Mouse (Mus musculus) ES-CJ7 (cell line): ENCODE data around the gene Pcdh15.

Source experiments
- DNase-seq: peaks from one replicate; pipeline ENCODE4 v3.0.0; 2011; ENCODE audit warnings: low read depth, low spot score

The Pcdh15 gene

GRCm38 (mm10) chr10:74270894-74271293 lies 1171.8 kb downstream of the Pcdh15 start:
- DNase-seq = no peak

GRCm38 (mm10) chr10:74304120-74304519 lies 1205.0 kb downstream of the Pcdh15 start:
- DNase-seq = no peak

DNA sequence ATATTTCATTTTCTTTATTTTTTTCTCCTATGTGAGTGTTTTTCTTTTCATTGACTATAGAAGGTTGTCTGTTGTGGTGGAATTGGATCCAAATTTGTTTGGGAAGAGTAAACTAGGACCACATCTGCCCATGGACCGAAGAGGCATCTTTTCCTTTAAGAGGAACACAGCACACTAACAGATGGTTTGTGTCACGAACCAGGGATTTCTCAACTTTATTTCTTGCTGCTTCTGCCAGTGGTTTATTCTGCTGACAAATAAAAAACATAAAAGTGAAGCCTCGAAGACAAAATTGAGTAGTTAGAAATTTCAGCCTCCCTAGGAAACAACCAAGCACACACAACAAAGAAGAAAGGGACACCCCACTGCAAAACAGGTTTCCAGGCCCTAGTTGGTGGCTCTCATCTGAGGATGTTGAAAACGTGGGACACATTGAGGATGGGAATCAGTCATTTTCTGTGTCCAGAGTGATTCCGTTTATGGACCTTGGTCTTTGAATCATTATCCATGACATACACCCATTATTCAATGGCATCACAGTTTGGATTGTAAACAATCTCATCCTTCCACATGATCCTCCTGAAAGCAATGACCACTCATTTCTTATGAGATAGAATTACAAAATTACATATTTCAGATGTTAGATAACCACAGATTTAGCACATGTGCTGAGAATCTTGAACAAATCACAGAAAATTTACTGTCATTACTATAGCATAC lies 1206.5 kb downstream of the Pcdh15 start:
- no peak for DNase-seq

GRCm38 (mm10) chr10:74307035-74307434 lies 1207.9 kb downstream of the Pcdh15 start:
- DNase-seq = no peak

DNA sequence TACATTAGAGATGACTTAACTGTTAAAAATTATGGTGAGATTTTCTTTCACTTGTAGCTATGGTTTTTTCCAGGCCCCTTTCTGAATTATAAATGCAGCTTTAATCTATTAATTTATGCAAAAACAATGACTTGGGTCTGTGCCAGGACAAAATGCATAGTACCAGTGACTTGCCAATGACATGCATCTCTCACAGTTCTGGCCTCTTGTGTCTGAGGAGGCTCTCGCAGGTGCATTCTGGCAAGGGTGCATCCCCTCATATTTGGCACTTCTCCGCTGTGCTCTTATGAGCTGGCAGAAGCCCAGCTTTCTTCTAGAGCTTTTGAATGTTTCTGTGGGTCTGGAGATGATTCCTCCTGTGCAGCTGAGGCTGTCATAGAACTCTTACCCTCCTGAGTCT lies 1216.9 kb downstream of the Pcdh15 start:
- DNase-seq = no peak

DNA sequence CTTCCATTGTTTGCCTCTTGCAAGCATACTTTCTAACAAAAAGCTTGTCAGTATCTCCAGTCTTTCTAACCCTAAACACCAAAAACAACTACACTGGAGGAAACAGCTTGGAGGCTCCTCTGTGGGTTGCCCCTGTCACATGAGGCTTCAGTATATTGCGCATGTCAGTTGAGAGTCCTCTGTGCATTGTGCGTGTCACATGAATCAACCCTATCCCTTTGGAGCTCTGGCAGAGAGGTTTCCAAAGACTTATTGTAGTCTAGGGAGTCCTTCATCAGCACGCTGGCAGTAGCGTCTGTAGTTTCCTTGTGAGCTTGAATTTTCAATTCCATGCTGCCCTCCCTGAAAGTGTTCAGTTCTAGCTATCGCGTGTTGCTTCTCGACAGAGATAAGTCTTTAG lies 1236.3 kb downstream of the Pcdh15 start:
- no peak for DNase-seq

GRCm38 (mm10) chr10:74339247-74340160 lies 1240.4 kb downstream of the Pcdh15 start:
- no peak for DNase-seq

GRCm38 (mm10) chr10:74359526-74359925 lies 1260.4 kb downstream of the Pcdh15 start:
- no peak for DNase-seq

- DNase-seq = no peak
Measured at GRCm38 (mm10) chr10:74378697-74379096, 1279.6 kb downstream of the Pcdh15 start.

DNA sequence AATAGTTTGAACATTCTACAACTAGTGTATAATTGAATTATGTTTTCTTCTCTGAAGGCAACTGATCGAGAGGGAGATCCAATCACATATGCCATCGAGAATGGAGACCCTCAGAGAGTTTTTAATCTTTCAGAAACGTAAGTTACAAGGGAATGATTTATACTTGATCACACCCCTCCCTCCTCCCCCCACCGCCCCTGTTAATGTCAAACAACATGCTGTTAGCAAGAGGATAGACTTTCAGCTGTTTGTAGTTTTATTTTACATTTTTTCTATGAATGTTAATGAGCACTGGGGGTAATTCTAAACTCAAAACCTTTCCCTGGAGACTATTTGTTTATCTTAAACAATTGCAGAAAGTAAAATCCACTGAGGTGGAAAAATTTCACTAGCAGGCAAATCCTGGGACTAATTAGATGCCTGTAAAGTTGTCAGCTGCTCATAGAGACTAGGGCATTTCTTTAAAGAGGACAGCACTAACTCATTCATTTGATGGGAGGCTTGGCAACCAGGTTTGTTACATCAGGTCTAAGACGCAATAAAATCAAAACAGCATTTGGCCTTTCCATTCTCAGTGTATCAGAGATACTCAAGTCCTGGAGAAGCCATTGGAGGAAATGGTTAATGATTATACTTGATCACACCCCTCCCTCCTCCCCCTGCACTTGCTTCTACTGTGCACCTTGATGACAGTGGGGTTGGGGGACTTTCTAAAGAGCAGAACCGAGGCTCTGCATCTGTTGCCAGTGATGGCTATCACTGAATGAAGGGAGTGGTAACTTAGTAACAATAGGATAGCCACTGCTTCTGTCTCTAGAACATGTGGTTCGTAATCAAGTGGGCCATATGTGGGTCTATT lies 1280.4 kb downstream of the Pcdh15 start:
- DNase-seq = no peak

DNA sequence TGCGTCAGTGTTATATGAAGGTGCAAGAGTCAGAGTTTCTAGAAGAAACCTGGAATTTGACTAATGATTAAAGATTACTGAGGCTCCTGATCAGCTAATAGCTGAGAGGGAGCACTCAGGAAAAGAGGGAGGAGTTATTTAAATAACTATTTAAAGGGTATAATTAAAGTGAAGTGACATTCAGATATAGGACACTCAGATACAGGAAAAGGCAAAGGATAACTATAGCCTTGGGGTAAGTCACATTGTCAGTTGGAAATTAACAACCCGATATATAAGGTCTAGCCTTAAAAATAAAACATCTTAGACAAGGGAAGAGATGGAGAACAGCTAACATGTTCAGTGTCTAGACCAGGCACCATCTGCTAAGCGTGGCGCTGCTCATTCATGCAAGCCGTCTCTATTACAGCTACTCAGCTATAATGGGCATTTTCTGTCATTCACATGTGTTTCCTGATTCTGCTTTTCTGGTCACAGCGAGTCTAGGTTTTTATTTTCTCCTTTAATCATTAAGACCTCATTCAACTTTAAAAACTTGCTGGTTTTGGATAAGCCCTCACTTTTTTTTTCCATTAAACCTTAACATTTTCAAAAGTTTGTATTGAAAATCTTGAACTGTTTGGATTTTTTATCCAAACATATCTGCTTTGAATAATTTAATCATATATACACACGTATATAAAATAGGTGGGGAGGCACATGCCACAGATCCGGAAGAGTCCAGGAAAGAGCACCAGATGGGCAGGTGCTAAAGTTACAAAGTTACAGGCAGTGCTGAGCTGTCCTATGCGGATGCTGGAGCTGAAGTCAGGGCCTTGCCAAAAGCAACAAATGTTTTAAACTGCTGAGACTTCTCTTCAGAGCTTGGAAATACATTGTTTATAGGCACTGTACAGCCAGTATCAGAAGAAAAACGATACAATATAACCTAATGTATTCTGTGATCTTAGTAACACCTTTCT lies 1288.7 kb downstream of the Pcdh15 start:
- no peak for DNase-seq

DNA sequence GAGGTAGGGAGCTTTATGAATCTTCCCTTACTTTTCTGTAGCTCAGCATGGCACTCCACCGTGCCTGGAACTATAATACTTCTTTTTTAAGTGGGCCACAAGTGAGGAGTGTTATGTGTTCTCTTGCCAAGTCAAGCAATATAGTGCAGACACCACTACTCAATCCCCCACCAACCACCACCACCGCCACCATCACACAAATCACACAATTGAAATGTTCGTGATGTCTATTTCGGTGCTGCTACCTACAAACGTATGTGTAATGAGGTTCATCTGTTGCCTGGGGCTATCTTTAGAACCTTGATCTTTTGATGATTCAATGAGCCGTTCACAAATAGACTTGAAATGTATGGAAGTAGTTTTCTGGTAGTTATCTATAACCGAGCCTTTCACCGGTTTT lies 1304.0 kb downstream of the Pcdh15 start:
- DNase-seq = no peak

DNA sequence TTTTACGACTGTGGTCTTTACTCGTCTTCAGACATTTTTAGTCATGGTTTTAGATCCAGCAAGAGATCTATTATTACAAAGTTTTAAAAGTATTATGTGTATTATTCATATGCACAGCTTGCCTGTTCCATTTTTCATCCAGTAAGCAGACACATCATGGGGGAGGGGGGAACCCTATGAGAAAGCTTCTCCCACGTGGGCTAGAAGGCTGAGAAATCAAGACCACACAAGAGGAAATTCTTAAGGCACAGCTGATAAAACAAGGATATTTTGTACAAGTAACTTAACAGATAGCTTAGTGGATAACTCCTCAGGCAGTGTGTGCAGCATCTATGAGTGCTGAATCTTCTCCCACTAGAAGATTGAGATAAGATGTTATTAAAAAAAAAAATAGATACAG lies 1314.9 kb downstream of the Pcdh15 start:
- no peak for DNase-seq

- no peak for DNase-seq
Measured at GRCm38 (mm10) chr10:74414945-74415344, 1315.8 kb downstream of the Pcdh15 start.

GRCm38 (mm10) chr10:74415359-74415758 lies 1316.2 kb downstream of the Pcdh15 start:
- no peak for DNase-seq

DNA sequence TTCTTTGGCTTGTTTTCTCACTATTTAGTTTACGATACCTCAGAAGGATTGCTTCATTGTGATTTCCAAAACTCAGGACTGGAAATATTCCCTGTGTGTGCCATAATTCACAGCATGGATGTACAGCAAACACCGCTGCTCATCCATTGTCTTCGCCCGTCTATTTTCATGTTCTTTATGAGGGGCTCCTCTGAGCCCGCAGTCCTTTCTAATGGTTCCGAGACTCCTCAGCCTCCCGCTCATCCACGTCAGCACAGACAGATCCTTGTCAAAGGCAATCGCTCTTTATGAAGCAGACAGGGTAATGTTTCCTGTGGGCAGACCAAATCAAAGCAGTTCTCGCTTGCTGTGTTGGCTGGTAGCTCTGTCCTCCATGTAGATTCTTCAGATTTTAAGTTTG lies 1316.8 kb downstream of the Pcdh15 start:
- no peak for DNase-seq

DNA sequence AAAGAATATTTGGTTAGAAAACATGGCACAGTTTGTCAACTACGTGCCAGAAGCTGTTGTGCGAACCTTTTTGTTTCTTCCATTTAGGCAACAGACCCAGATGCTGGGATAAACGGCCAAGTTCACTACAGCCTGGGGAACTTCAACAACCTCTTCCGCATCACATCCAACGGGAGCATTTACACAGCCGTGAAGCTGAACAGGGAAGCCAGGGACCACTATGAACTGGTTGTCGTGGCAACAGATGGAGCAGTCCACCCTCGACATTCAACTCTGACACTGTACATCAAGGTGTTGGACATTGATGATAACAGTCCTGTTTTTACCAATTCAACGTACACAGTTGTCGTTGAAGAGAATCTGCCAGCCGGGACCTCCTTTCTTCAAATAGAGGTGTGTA lies 1350.9 kb downstream of the Pcdh15 start:
- no peak for DNase-seq

DNA sequence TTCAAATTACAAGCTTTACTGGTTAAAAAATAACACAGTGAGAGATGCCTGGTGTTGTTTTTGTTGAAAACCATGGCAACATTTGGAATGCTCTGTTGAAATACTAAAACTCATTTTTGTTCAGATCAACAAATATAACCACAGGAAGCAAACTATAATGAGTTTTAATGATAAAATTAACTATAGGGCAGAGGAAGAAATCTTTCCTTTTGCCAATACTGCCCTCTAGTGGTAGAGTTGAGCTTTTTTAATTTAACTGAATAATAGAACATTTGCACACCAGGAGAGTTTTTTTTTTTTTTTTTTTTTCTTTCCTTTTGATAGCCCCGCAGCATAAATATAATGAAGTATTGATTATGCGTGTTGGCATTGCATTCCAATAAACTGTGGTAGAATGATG lies 1364.8 kb downstream of the Pcdh15 start:
- peak; percentile 6 for DNase-seq

GRCm38 (mm10) chr10:74480779-74481178 lies 1381.6 kb downstream of the Pcdh15 start:
- DNase-seq = no peak

DNA sequence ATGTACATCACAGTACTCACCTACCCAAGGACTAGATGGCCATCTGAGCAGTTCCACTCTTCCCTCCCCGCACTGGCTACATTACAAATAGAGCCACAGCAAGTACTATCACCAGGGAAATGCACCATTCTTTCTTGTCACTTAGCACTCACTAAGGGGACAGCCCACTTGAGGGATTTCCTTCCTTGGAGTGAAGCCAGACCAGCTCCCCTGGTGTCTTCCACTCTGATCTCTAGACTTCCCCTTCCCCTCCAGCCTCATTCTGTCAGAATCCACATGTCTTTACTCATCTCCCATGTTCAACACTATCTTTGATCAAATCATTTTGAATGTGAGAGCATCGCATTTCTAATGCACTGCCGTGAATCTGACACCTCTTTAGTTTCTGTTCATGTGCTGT lies 1413.2 kb downstream of the Pcdh15 start:
- no peak for DNase-seq

GRCm38 (mm10) chr10:74513743-74514142 lies 1414.6 kb downstream of the Pcdh15 start:
- peak; percentile 25 for DNase-seq
